Mouse (Mus musculus) left cerebral cortex, adult 11 months (tissue): ENCODE measurements around the gene Tor1b.
"Not testable (repeated sequence)": the region's sequence is repeated elsewhere in the genome, so short reads cannot be mapped to it uniquely, and the experiment has no call there.

ENCODE experiments used
- DNase-seq: peaks from one replicate; pipeline ENCODE4 v3.0.0; 2022; ENCODE audit warnings: low spot score

The Tor1b gene

GRCm38 (mm10) chr2:30931922-30932321 is 20.8 kb upstream of the Tor1b start:
- no peak for DNase-seq

GRCm38 (mm10) chr2:30933032-30933431 is 19.7 kb upstream of the Tor1b start:
- DNase-seq: no peak

GRCm38 (mm10) chr2:30933917-30934450 is 18.8 kb upstream of the Tor1b start:
- no peak for DNase-seq

GRCm38 (mm10) chr2:30936808-30937207 is 16.0 kb upstream of the Tor1b start:
- DNase-seq: no peak

- DNase-seq: no peak
These were observed 15.0 kb upstream of the Tor1b start for GRCm38 (mm10) chr2:30937731-30938130.

- DNase-seq: no peak
These were observed 14.2 kb upstream of the Tor1b start for GRCm38 (mm10) chr2:30938574-30938991.

GRCm38 (mm10) chr2:30941586-30941985 is 11.2 kb upstream of the Tor1b start:
- no peak for DNase-seq

- DNase-seq: not testable (repeated sequence)
These were observed 10.6 kb upstream of the Tor1b start for GRCm38 (mm10) chr2:30942116-30942515.

- DNase-seq: no peak
These were observed 10.2 kb upstream of the Tor1b start for GRCm38 (mm10) chr2:30942603-30943011.

- no peak for DNase-seq
These were observed 319 bp upstream of the Tor1b start for GRCm38 (mm10) chr2:30952457-30952823.

- DNase-seq: no peak
These were observed 2.0 kb downstream of the Tor1b start for GRCm38 (mm10) chr2:30954797-30955196.

GRCm38 (mm10) chr2:30957511-30957910 is 4.8 kb downstream of the Tor1b start:
- DNase-seq: no peak

GRCm38 (mm10) chr2:30958726-30959125 is 6.0 kb downstream of the Tor1b start:
- no peak for DNase-seq

GRCm38 (mm10) chr2:30959856-30960255 is 7.1 kb downstream of the Tor1b start:
- DNase-seq: no peak

GRCm38 (mm10) chr2:30962570-30963254 is 10.0 kb downstream of the Tor1b start:
- no peak for DNase-seq

GRCm38 (mm10) chr2:30965627-30966026 is 12.9 kb downstream of the Tor1b start:
- no peak for DNase-seq

- DNase-seq: no peak
These were observed 14.1 kb downstream of the Tor1b start for GRCm38 (mm10) chr2:30966826-30967225.

- DNase-seq: peak; percentile 85
These were observed 14.9 kb downstream of the Tor1b start, which contains the start of gene Tor1a for GRCm38 (mm10) chr2:30967352-30968327. TSS of gene Tor1a (minus strand) at chr2:30967933.

- peak; percentile 100 for DNase-seq
These were observed 29.2 kb downstream of the Tor1b start, which contains the start of the genes BC005624 and Usp20 for GRCm38 (mm10) chr2:30981790-30982513. TSS of gene BC005624 (minus strand) at chr2:30982201. TSS of gene Usp20 (plus strand) at chr2:30982279.

GRCm38 (mm10) chr2:30983024-30983423 is 30.3 kb downstream of the Tor1b start:
- DNase-seq: no peak

GRCm38 (mm10) chr2:30985111-30986020 is 32.6 kb downstream of the Tor1b start:
- DNase-seq: no peak
